Mouse (Mus musculus) lung, embryonic 14.5 days (tissue): ENCODE measurements around the gene Pigt. TPM values are rescaled to one million over a fixed set of nuclear protein-coding genes. Genes with fewer than 3 reads are reported as not detected.

Experiments used
- ATAC-seq: fragments of 200-750 bp; cut with Nextera tagmentation; 2 replicates; pipeline ENCODE4 v1.8.0; 2017; ENCODE audit warnings: mild to moderate bottlenecking, moderate TSS enrichment, moderate library complexity; ENCODE audit not compliant: insufficient read depth
- DNase-seq: peaks from one replicate; pipeline ENCODE4 v3.0.0-alpha.2; 2015
- H3K27ac ChIP-seq: fragments of 300-500 bp; sonication (generic); 2 replicates; pipeline ENCODE4 v1.5.1; 2014; ENCODE audit warnings: low read depth, mild to moderate bottlenecking, moderate library complexity
- H3K27me3 ChIP-seq: fragments of 300-500 bp; sonication (generic); 2 replicates; pipeline ENCODE4 v1.6.1; 2014; ENCODE audit warnings: low read length, control low read depth; ENCODE audit not compliant: insufficient read depth
- H3K36me3 ChIP-seq: fragments of 300-500 bp; sonication (generic); 2 replicates; pipeline ENCODE4 v1.6.1; 2014; ENCODE audit warnings: control low read depth; ENCODE audit not compliant: insufficient read depth
- H3K4me1 ChIP-seq: fragments of 300-500 bp; sonication (generic); 2 replicates; pipeline ENCODE4 v1.6.1; 2014; ENCODE audit warnings: antibody characterized with exemption, control low read depth; ENCODE audit not compliant: insufficient read depth
- H3K4me2 ChIP-seq: fragments of 300-500 bp; sonication (generic); 2 replicates; pipeline ENCODE4 v1.6.1; 2014; ENCODE audit warnings: mild to moderate bottlenecking
- H3K4me3 ChIP-seq: fragments of 300-500 bp; sonication (generic); 2 replicates; pipeline ENCODE4 v1.5.1; 2014; ENCODE audit warnings: low read depth, low read length
- H3K9ac ChIP-seq: fragments of 300-500 bp; sonication (generic); 2 replicates; pipeline ENCODE4 v1.6.1; 2014
- H3K9me3 ChIP-seq: fragments of 300-500 bp; sonication (generic); 2 replicates; pipeline ENCODE4 v1.6.1; 2016; ENCODE audit warnings: low read depth, low read length, control low read depth
- CTCF ChIP-seq: IDR thresholded peaks from 2 replicates; pipeline ENCODE4 v1.5.1; 2016; ENCODE audit warnings: antibody characterized with exemption, low read depth
- WGBS: fragments of 180-500 bp; shearing (Covaris S2); extraction: QIAGEN DNeasy Blood & Tissue Kit; methylation state at CpG from one replicate; pipeline ENCODE4 v1.1.7; 2014; 5-methylcytosine and 5-hydroxymethylcytosine counted together
- polyA plus RNA-seq: library from polyadenylated mRNA; unstranded; fragments of >200 nt; fragmentation: Nextera tagmentation; extraction: Ambion mirVana; gene quantifications from 2 replicates; pipeline ENCODE4 v1.2.1, GENCODE M21; 2014

Pigt gene
- polyA plus RNA-seq, 1 experiment from 2014 or later = 71.0 TPM

DNA sequence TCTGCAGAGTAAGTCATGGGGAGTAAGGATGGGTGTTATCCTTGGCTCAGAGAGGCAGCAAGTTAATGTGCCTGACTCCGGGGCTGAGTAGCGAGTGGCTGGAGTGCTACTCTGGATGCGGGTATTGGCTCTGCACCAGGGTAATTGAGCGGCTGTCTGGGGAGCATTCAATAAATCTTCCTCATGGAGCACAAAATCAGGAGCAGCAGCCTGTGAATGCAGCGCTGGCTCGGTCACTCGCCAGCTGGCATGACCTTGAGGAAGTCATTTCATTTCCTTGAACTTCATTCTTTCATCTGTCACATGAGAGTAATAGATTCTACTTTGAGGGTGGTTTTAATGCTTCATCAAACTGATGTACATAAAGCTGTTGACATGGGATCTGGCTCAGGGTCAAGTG, 3.2 kb downstream of the Pigt start:
- TF ChIP-seq CTCF = no peak
- no peak for ATAC-seq
- H3K4me3 ChIP-seq = no peak overlapping the region
- peaks cover 5% of the 10 kb centered on the region; the same call in 1 of the 2 replicates for H3K9me3 ChIP-seq
- no peak overlapping the region for H3K27ac ChIP-seq
- H3K36me3 ChIP-seq = peaks cover 51% of the 10 kb centered on the region
- no peak overlapping the region for H3K4me2 ChIP-seq
- no peak for DNase-seq
- H3K27me3 ChIP-seq = no peaks in the 10 kb centered on the region
- no peak overlapping the region for H3K9ac ChIP-seq
- 82% methylated on average over 7 of the region's 7 CpGs for WGBS
- H3K4me1 ChIP-seq = peaks cover 9% of the 10 kb centered on the region

DNA sequence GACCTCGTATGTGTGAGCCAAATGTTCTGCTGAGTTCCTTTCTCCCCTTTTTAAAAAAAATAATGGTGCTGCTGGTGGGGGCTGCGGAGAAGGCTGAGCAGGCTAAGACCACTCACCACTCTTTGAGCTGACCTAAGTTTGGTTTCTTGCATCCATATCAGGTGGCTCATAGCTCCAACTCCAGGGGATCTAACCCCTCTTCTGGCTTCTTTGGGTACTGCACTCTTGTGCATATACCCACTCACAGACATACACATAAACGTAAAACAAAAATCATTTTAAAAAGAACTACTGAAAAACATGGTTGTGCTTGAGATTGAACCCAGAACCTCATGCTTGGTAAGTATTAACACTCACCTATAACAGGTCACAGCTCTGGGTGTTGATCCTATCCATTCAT, 7.6 kb downstream of the Pigt start:
- H3K4me1 ChIP-seq = no peaks in the 10 kb centered on the region
- H3K27ac ChIP-seq = no peak overlapping the region
- H3K27me3 ChIP-seq = no peaks in the 10 kb centered on the region
- 93% methylated on average over 3 of the region's 3 CpGs for WGBS
- no peak overlapping the region for H3K4me3 ChIP-seq
- DNase-seq = no peak
- 0 out of 2 replicates have a peak, but pooled peaks have one; percentile 26 for TF ChIP-seq CTCF
- no peak for ATAC-seq
- H3K9ac ChIP-seq = no peak overlapping the region
- peaks cover 73% of the 10 kb centered on the region for H3K36me3 ChIP-seq
- H3K4me2 ChIP-seq = no peak overlapping the region
- peaks cover 5% of the 10 kb centered on the region; the same call in 1 of the 2 replicates for H3K9me3 ChIP-seq

DNA sequence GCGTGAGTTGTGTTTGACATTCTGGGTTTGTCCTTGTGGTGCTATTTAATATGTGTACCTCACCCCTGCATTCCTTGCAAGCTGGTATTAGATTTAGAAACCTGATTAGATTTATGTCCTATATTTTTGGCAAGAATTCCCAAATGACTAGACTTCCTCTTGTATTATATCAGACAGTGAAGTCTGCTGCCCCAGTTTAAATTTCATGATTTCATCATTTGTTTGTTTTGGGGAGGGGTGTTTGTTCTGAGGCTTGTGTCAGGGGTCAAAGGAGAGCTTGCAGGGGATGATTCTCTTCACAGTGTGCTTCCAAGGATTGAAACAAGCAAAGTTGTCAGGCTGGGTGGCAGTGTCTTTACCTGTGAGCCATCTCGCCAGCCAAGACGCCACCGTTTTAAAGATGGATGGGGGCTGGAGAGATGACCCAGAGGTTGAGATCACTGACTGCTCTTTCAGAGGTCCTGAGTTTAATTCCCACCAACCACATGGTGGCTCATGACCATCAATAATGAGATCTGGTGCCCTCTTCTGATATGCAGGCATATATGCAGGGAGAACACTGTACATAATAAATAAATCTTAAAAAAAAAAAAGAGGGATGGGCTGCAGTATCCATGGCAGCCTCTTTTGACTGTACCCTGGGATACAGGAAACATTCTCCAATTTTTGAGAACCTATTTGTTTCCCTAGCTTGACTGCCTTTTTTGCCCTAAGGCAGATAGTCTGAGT, 8.5 kb downstream of the Pigt start:
- 74% methylated on average over 4 of the region's 4 CpGs for WGBS
- no peak for DNase-seq
- H3K4me3 ChIP-seq = no peak overlapping the region
- H3K27me3 ChIP-seq = no peaks in the 10 kb centered on the region
- no peak for ATAC-seq
- 0 out of 2 replicates have a peak, but pooled peaks have one; percentile 3 for TF ChIP-seq CTCF
- H3K9ac ChIP-seq = no peak overlapping the region
- no peaks in the 10 kb centered on the region for H3K4me1 ChIP-seq
- no peak overlapping the region for H3K4me2 ChIP-seq
- H3K9me3 ChIP-seq = peaks cover 5% of the 10 kb centered on the region; the same call in 1 of the 2 replicates
- H3K27ac ChIP-seq = no peak overlapping the region
- H3K36me3 ChIP-seq = peaks cover 65% of the 10 kb centered on the region

DNA sequence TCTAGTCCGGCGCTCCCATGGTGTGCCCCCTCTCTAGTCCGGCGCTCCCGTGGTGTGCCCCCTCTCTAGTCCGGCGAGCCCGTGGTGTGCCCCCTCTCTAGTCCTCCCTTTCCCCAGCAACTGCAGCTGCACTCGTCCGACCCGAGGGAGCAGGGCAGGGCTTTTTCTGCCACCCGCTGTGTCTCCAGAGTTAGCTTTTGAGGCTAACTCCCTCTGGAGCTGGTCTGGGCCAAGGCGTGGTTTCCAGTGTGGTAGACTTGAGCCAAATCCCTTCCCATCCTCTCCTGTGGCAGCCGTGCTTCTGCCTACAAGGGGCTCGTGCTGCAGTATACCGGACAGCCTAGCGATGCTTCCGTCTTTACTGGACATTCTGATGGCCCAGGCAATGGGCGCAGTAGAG, 10.5 kb downstream of the Pigt start:
- no peaks in the 10 kb centered on the region for H3K4me1 ChIP-seq
- H3K27me3 ChIP-seq = no peaks in the 10 kb centered on the region
- DNase-seq (no peak), ATAC-seq (no peak)
- H3K4me3 ChIP-seq = no peak overlapping the region
- H3K9ac ChIP-seq = no peak overlapping the region
- no peak overlapping the region for H3K4me2 ChIP-seq
- H3K36me3 ChIP-seq = peaks cover 46% of the 10 kb centered on the region
- H3K27ac ChIP-seq = no peak overlapping the region
- TF ChIP-seq CTCF = no peak
- 82% methylated on average over 19 of the region's 19 CpGs for WGBS
- H3K9me3 ChIP-seq = peaks cover 5% of the 10 kb centered on the region; the same call in 1 of the 2 replicates

DNA sequence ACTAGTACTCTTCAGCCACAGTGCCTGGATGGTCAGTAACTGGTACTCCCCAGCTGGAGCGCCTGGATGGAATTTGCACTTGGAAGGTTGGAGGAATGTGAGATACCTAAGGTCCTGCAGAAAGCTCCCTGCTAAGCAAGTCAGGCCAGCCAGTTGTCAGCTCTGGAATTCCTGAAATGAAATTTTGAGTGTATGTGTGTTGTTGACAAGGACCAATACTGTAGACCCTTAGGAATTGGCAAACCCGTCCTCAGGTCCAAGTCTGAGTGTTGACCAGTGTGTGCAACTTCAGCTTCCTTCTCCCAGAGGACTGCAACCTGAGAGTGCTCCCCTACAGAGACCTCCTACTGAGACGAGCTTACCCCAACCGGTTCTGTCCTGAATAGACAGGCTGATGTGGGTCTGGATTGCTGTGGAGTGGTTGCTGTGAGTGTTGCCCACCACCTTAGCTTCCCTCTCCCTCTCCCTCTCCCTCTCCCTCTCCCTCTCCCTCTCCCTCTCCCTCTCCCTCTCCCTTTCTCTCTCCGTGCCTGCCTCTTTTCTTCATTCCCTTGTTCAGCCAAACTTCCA, 13.4 kb downstream of the Pigt start:
- ATAC-seq = peak; percentile 42; the same call in 1 of the 2 replicates
- H3K36me3 ChIP-seq = peaks cover 21% of the 10 kb centered on the region; the same call in 1 of the 2 replicates
- H3K4me1 ChIP-seq = no peaks in the 10 kb centered on the region
- H3K27ac ChIP-seq = peak overlapping the region; percentile 65; the same call in 1 of the 2 replicates
- no peak overlapping the region for H3K9ac ChIP-seq
- H3K4me3 ChIP-seq = no peak overlapping the region
- no peak overlapping the region for H3K4me2 ChIP-seq
- H3K9me3 ChIP-seq = no peaks in the 10 kb centered on the region
- TF ChIP-seq CTCF = no peak
- no peak for DNase-seq
- H3K27me3 ChIP-seq = no peaks in the 10 kb centered on the region
- 32% methylated on average over 5 of the region's 5 CpGs for WGBS

DNA sequence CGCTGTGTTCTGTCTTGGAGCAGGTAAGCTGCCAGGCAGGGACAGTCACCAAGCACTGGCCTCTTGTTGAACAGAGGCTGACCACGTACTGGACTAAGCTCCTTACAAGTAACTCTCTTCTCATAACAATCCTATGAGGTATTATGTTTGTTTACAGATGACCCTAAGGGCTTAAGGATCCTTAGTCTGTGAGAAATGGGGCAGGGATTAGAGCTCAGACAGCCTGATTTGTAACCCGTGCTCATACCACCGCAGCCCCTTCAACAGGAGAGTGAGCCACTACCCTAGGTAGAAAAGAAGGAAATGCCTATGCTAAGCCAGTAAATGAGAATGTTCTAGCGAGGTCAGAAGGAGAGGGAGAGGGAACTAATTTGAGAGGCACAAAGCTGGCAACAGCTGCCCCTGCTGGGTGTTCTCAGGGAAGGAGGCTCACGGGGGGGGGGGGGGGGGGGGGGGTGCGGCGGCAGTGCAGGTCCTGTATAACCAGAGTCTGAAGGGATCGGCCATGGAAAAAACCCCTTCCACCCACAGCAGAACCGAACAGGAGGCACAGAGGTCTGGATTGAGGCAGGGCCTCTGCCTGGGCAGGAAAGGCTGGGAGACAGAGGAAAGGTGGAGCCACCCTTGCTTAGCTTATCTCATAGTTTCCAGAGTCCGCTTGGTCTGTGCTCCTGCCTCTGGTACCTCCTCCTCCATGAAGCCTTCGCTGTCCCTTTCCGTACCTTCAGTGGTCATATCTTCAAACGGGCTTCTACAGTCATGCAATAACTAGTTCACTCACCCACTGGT, 15.0 kb downstream of the Pigt start:
- 0 out of 2 replicates have a peak, but pooled peaks cover 9% of the 10 kb centered on the region for H3K36me3 ChIP-seq
- no peaks in the 10 kb centered on the region for H3K9me3 ChIP-seq
- no peak overlapping the region for H3K4me3 ChIP-seq
- no peak overlapping the region for H3K9ac ChIP-seq
- TF ChIP-seq CTCF = no peak
- H3K27ac ChIP-seq = no peak overlapping the region
- no peak for ATAC-seq
- WGBS = 54% methylated on average over 14 of the region's 14 CpGs
- no peaks in the 10 kb centered on the region for H3K27me3 ChIP-seq
- no peak overlapping the region for H3K4me2 ChIP-seq
- no peaks in the 10 kb centered on the region for H3K4me1 ChIP-seq
- no peak for DNase-seq

DNA sequence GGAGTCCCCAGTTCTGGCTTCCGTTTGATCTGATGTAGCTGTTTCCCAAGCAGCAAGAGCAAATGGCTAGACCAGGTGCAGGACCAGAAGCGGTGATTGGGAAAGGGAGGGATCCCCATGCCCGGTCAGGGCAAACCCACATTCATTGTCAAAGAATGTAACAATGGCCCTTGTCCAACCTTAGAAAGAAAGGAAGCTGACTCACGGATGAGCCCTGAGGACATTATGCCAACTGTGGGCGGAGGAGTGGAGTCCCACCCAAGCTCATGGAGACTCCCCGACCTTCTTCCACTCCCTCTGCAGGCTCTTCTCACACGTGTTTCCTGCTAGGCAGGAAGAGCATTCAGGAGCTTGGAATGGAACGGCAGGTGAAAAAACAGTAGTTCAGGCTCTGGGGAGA, 16.1 kb downstream of the Pigt start:
- 64% methylated on average over 8 of the region's 8 CpGs for WGBS
- Histone ChIP-seq H3K4me2 (no peak overlapping the region), H3K36me3 (0 out of 2 replicates have a peak, but pooled peaks cover 5% of the 10 kb centered on the region), H3K27me3 (no peaks in the 10 kb centered on the region), H3K27ac (no peak overlapping the region), H3K4me1 (no peaks in the 10 kb centered on the region), H3K4me3 (no peak overlapping the region), H3K9ac (no peak overlapping the region), H3K9me3 (no peaks in the 10 kb centered on the region)
- TF ChIP-seq CTCF = no peak
- ATAC-seq (no peak), DNase-seq (peak; percentile 26)
